ENCODE assay signal across 8 mouse cellular contexts in genomic region chr11:98773635-98774295, GRCm38 (mm10). TPM values are rescaled to one million over a fixed set of nuclear protein-coding genes. Genes with fewer than 3 reads are reported as not detected.
DNase-seq lines count a peak whose midpoint lies in the region; ATAC-seq and TF ChIP-seq lines count a peak whose summit lies in the region.

No protein-coding gene starts in this region.

- no peaks in the 10 kb centered on the region for H3K9me3 ChIP-seq in forebrain, embryonic 14.5 days (replicated peaks; ENCODE audit: control insufficient read depth, low read length)
- no peaks in the 10 kb centered on the region for H3K9me3 ChIP-seq in lung, embryonic 14.5 days (ENCODE audit: low read depth, low read length)

- peak; percentile 79 for ATAC-seq in forebrain, embryonic 14.5 days
- ATAC-seq in lung, embryonic 14.5 days (ENCODE audit: insufficient read depth): peak; percentile 79

- under 1% methylated on average over 37 of the region's 37 CpGs for WGBS in forebrain, embryonic 14.5 days
- under 1% methylated on average over 37 of the region's 37 CpGs for WGBS in lung, embryonic 14.5 days
- WGBS in olfactory bulb, adult 2 months: 0% methylated on average over 37 of the region's 37 CpGs
- 1% methylated on average over 37 of the region's 37 CpGs for WGBS in thymus, adult 2 months

- intact Hi-C loops in heart, postnatal 25 days (cut with DNase I): loop anchor here (2.0 to 5.0 kb wide), 3 partner anchors 13 to 51 kb away; no protein-coding TSS in a partner anchor

- H3K9ac ChIP-seq in forebrain, embryonic 14.5 days (ENCODE audit: low read length): peak overlapping the region; percentile 45; the same call in 1 of the 2 replicates
- peak overlapping the region; percentile 17; the same call in 1 of the 2 replicates for H3K9ac ChIP-seq in lung, embryonic 14.5 days

- no peak; the same call in 1 of the 2 replicates for TF ChIP-seq POLR2A in olfactory bulb, adult 2 months (IDR thresholded peaks at IDR 0.05; ENCODE audit: insufficient read depth, low read depth, low read length)
- peak; percentile 27; the same call in 1 of the 2 replicates for TF ChIP-seq POLR2A in thymus, adult 2 months (IDR thresholded peaks at IDR 0.05; ENCODE audit: control insufficient read depth, extremely low read depth, insufficient read depth, low read length, poor library complexity)

- peak; percentile 98 for DNase-seq in ES-CJ7 (ENCODE audit: low read depth, low spot score)
- DNase-seq in cerebellum, adult 11 months: peak; percentile 100
- peak; percentile 96 for DNase-seq in forebrain, embryonic 14.5 days (ENCODE audit: low spot score)
- peak; percentile 100 for DNase-seq in heart, postnatal 25 days (ENCODE audit: low spot score)
- peak; percentile 99 to 100 for DNase-seq in layer of hippocampus, adult 2 months (ENCODE audit: low spot score in 2 of 2)
- peak; percentile 98 for DNase-seq in lung, embryonic 14.5 days
- DNase-seq in thymus, adult 2 months: peak; percentile 97

- peaks cover 35% of the 10 kb centered on the region for H3K4me1 ChIP-seq in forebrain, embryonic 14.5 days (ENCODE audit: control insufficient read depth, insufficient read depth, low read length)
- H3K4me1 ChIP-seq in lung, embryonic 14.5 days (ENCODE audit: insufficient read depth): peaks cover 52% of the 10 kb centered on the region
- peaks cover 50% of the 10 kb centered on the region for H3K4me1 ChIP-seq in olfactory bulb, adult 2 months (ENCODE audit: control insufficient read depth, insufficient read depth, low read length)
- H3K4me1 ChIP-seq in thymus, adult 2 months (replicated peaks; ENCODE audit: control insufficient read depth, insufficient read depth, low read length): peaks cover 43% of the 10 kb centered on the region

- peak overlapping the region; percentile 83 for H3K4me2 ChIP-seq in forebrain, embryonic 14.5 days (ENCODE audit: low read length)
- peak overlapping the region; percentile 78 for H3K4me2 ChIP-seq in lung, embryonic 14.5 days

- H3K36me3 ChIP-seq in forebrain, embryonic 14.5 days (ENCODE audit: control insufficient read depth, insufficient read depth, low read length): peaks cover 28% of the 10 kb centered on the region
- peaks cover 20% of the 10 kb centered on the region for H3K36me3 ChIP-seq in lung, embryonic 14.5 days (ENCODE audit: insufficient read depth)
- H3K36me3 ChIP-seq in thymus, adult 2 months (ENCODE audit: control insufficient read depth, insufficient read depth, low read length): no peaks in the 10 kb centered on the region

- H3K4me3 ChIP-seq in forebrain, embryonic 14.5 days (ENCODE audit: low read depth, low read length): peak overlapping the region; percentile 34
- peak overlapping the region; percentile 88 for H3K4me3 ChIP-seq in layer of hippocampus, adult 2 months
- peak overlapping the region; percentile 29 for H3K4me3 ChIP-seq in lung, embryonic 14.5 days (ENCODE audit: low read depth, low read length)
- peak overlapping the region; percentile 60 for H3K4me3 ChIP-seq in olfactory bulb, adult 2 months (ENCODE audit: insufficient read depth, low read depth, low read length)
- H3K4me3 ChIP-seq in thymus, adult 2 months (ENCODE audit: control insufficient read depth, insufficient read depth, low read length): peak overlapping the region; percentile 35

- H3K27ac ChIP-seq in forebrain, embryonic 14.5 days (ENCODE audit: low read depth, low read length): no peak overlapping the region
- peak overlapping the region; percentile 99 for H3K27ac ChIP-seq in layer of hippocampus, adult 2 months
- peak overlapping the region; percentile 63; the same call in 1 of the 2 replicates for H3K27ac ChIP-seq in lung, embryonic 14.5 days (ENCODE audit: low read depth)
- H3K27ac ChIP-seq in olfactory bulb, adult 2 months (ENCODE audit: insufficient read depth, low read depth, low read length): peak overlapping the region; percentile 93
- H3K27ac ChIP-seq in thymus, adult 2 months (ENCODE audit: control insufficient read depth, insufficient read depth, low read length): 0 out of 2 replicates have a peak overlapping the region, but pooled peaks have one; percentile 13

- peak; percentile 16; the same call in 1 of the 2 replicates for TF ChIP-seq CTCF in layer of hippocampus, adult 2 months (conservative IDR thresholded peaks at IDR 0.05)
- TF ChIP-seq CTCF in lung, embryonic 14.5 days (IDR thresholded peaks at IDR 0.05; ENCODE audit: low read depth): no peak
- TF ChIP-seq CTCF in olfactory bulb, adult 2 months (IDR thresholded peaks at IDR 0.05; ENCODE audit: insufficient read depth, low read depth, low read length): no peak
- peak; percentile 42; the same call in 1 of the 2 replicates for TF ChIP-seq CTCF in thymus, adult 2 months (IDR thresholded peaks at IDR 0.05; ENCODE audit: borderline replicate concordance, control insufficient read depth, extremely low read depth, insufficient read depth, low read length, poor library complexity)

- H3K27me3 ChIP-seq in forebrain, embryonic 14.5 days (replicated peaks; ENCODE audit: control insufficient read depth, insufficient read depth, low read length): no peaks in the 10 kb centered on the region
- H3K27me3 ChIP-seq in lung, embryonic 14.5 days (ENCODE audit: insufficient read depth, low read length): no peaks in the 10 kb centered on the region
- no peaks in the 10 kb centered on the region for H3K27me3 ChIP-seq in thymus, adult 2 months (ENCODE audit: control insufficient read depth, insufficient read depth, low read length)

RNA-seq across cellular contexts. Expression of gene Nr1d1, which starts 1.4 kb away (rescaled TPM):
- polyA plus RNA-seq in forebrain, embryonic 14.5 days (2014; fragmentation: Nextera tagmentation; extraction: Ambion mirVana): 2.2 and 3.1 TPM in 2 replicates
- total RNA-seq in heart, postnatal 25 days (2021): 100 to 1,000 TPM in 1 of 2 experiments, 10 to 100 TPM in 1; 61.2 to 129 TPM
- 10 to 100 TPM; 93.2 to 94.0 TPM for total RNA-seq in layer of hippocampus, adult 2 months (2021)
- polyA plus RNA-seq in lung, embryonic 14.5 days (2014; fragmentation: Nextera tagmentation; extraction: Ambion mirVana): 1.4 and 1.7 TPM in 2 replicates
- polyA plus RNA-seq in olfactory bulb, adult 2 months (2012; ENCODE audit: insufficient read depth, insufficient read length, low replicate concordance, missing spikeins): not detected in 2 replicates
- polyA plus RNA-seq in thymus, adult 2 months (2012; rRNA removed): 34.4 and 37.7 TPM in 2 replicates

RNA-seq across cellular contexts. Expression of gene Msl1, which starts 21.6 kb away (rescaled TPM):
- polyA plus RNA-seq in forebrain, embryonic 14.5 days (2014; fragmentation: Nextera tagmentation; extraction: Ambion mirVana): 19.3 and 20.5 TPM in 2 replicates
- total RNA-seq in heart, postnatal 25 days (2021): 10 to 100 TPM; 73.0 to 78.1 TPM
- total RNA-seq in layer of hippocampus, adult 2 months (2021): 100 to 1,000 TPM; 168 to 178 TPM
- polyA plus RNA-seq in lung, embryonic 14.5 days (2014; fragmentation: Nextera tagmentation; extraction: Ambion mirVana): 16.2 and 16.3 TPM in 2 replicates
- polyA plus RNA-seq in olfactory bulb, adult 2 months (2012; ENCODE audit: insufficient read depth, insufficient read length, low replicate concordance, missing spikeins): 206 and 252 TPM in 2 replicates
- 50.3 and 66.0 TPM in 2 replicates for polyA plus RNA-seq in thymus, adult 2 months (2012; rRNA removed)

RNA-seq across cellular contexts. Expression of gene Casc3, which starts 30.9 kb away (rescaled TPM):
- polyA plus RNA-seq in forebrain, embryonic 14.5 days (2014; fragmentation: Nextera tagmentation; extraction: Ambion mirVana): 41.0 and 45.0 TPM in 2 replicates
- total RNA-seq in heart, postnatal 25 days (2021): 10 to 100 TPM; 22.4 to 25.5 TPM
- 10 to 100 TPM; 61.0 to 62.1 TPM for total RNA-seq in layer of hippocampus, adult 2 months (2021)
- 41.0 and 42.8 TPM in 2 replicates for polyA plus RNA-seq in lung, embryonic 14.5 days (2014; fragmentation: Nextera tagmentation; extraction: Ambion mirVana)
- not detected in 2 replicates for polyA plus RNA-seq in olfactory bulb, adult 2 months (2012; ENCODE audit: insufficient read depth, insufficient read length, low replicate concordance, missing spikeins)
- polyA plus RNA-seq in thymus, adult 2 months (2012; rRNA removed): 66.5 and 72.2 TPM in 2 replicates

RNA-seq across cellular contexts. Expression of gene Thra, which starts 33.3 kb away (rescaled TPM):
- polyA plus RNA-seq in forebrain, embryonic 14.5 days (2014; fragmentation: Nextera tagmentation; extraction: Ambion mirVana): 164 and 199 TPM in 2 replicates
- 100 to 1,000 TPM; 102 to 117 TPM for total RNA-seq in heart, postnatal 25 days (2021)
- total RNA-seq in layer of hippocampus, adult 2 months (2021): 1,000 to 10,000 TPM in 1 of 2 experiments, 100 to 1,000 TPM in 1; 996 to 1,082 TPM
- 46.8 and 47.1 TPM in 2 replicates for polyA plus RNA-seq in lung, embryonic 14.5 days (2014; fragmentation: Nextera tagmentation; extraction: Ambion mirVana)
- 251 and 495 TPM in 2 replicates for polyA plus RNA-seq in olfactory bulb, adult 2 months (2012; ENCODE audit: insufficient read depth, insufficient read length, low replicate concordance, missing spikeins)
- polyA plus RNA-seq in thymus, adult 2 months (2012; rRNA removed): 36.8 and 41.5 TPM in 2 replicates

RNA-seq across cellular contexts. Expression of gene Med24, which starts 44.5 kb away (rescaled TPM):
- polyA plus RNA-seq in forebrain, embryonic 14.5 days (2014; fragmentation: Nextera tagmentation; extraction: Ambion mirVana): 76.0 and 85.9 TPM in 2 replicates
- 10 to 100 TPM; 45.2 to 48.8 TPM for total RNA-seq in heart, postnatal 25 days (2021)
- total RNA-seq in layer of hippocampus, adult 2 months (2021): 100 to 1,000 TPM; 146 to 148 TPM
- 53.0 and 53.5 TPM in 2 replicates for polyA plus RNA-seq in lung, embryonic 14.5 days (2014; fragmentation: Nextera tagmentation; extraction: Ambion mirVana)
- polyA plus RNA-seq in olfactory bulb, adult 2 months (2012; ENCODE audit: insufficient read depth, insufficient read length, low replicate concordance, missing spikeins): not detected in 2 replicates
- 179 and 196 TPM in 2 replicates for polyA plus RNA-seq in thymus, adult 2 months (2012; rRNA removed)

Comparison
In these comparisons a context has a peak if more than half of its experiments do, and no peak if none do; other contexts are left out.
1. H3K4me3 ChIP-seq: peak in every context shown above with its lines; median percentile 88 in layer of hippocampus, adult 2 months; 60 in olfactory bulb, adult 2 months; 35 in thymus, adult 2 months; 34 in forebrain, embryonic 14.5 days; 29 in lung, embryonic 14.5 days.
2. CTCF ChIP-seq: peak in layer of hippocampus, adult 2 months (single experiment) and thymus, adult 2 months (single experiment); none in lung, embryonic 14.5 days (single experiment) and olfactory bulb, adult 2 months (single experiment).
3. Peak in every context shown above with its lines, with median percentiles within 50 percentile points of each other: DNase-seq.